Mouse (Mus musculus) embryonic facial prominence, embryonic 14.5 days (tissue): ENCODE results near the gene Esrrg. TPM values are rescaled to one million over a fixed set of nuclear protein-coding genes. Genes with fewer than 3 reads are reported as not detected.
A peak's percentile ranks its signal among the peaks of the same experiment; 100 is the strongest.

Experiments used
- ATAC-seq: fragments of 200-750 bp; cut with Nextera tagmentation; 2 replicates; pipeline ENCODE4 v1.8.0; 2017; ENCODE audit warnings: low read depth, moderate number of reproducible peaks, moderate TSS enrichment
- DNase-seq: peaks from one replicate; pipeline ENCODE4 v3.0.0-alpha.2; 2015; ENCODE audit warnings: low spot score
- H3K27ac ChIP-seq: fragments of 300-500 bp; sonication (generic); replicated peaks from 2 replicates; pipeline ENCODE4 v1.5.1; 2014; ENCODE audit warnings: low read depth, mild to moderate bottlenecking, low read length, moderate library complexity
- H3K27me3 ChIP-seq: fragments of 300-500 bp; sonication (generic); replicated peaks from 2 replicates; pipeline ENCODE4 v1.6.1; 2014; ENCODE audit warnings: low read length; ENCODE audit not compliant: control insufficient read depth, insufficient read depth
- H3K36me3 ChIP-seq: fragments of 300-500 bp; sonication (generic); 2 replicates; pipeline ENCODE4 v1.6.1; 2014; ENCODE audit warnings: low read length, mixed read lengths; ENCODE audit not compliant: control insufficient read depth, insufficient read depth
- H3K4me1 ChIP-seq: fragments of 300-500 bp; sonication (generic); 2 replicates; pipeline ENCODE4 v1.6.1; 2014; ENCODE audit warnings: antibody characterized with exemption, low read length; ENCODE audit not compliant: control insufficient read depth, insufficient read depth
- H3K4me2 ChIP-seq: fragments of 300-500 bp; sonication (generic); 2 replicates; pipeline ENCODE4 v1.6.1; 2014; ENCODE audit warnings: low read depth, mild to moderate bottlenecking, low read length, moderate library complexity, mixed read lengths
- H3K4me3 ChIP-seq: fragments of 300-500 bp; sonication (generic); 2 replicates; pipeline ENCODE4 v1.5.1; 2014; ENCODE audit warnings: low read depth, mild to moderate bottlenecking, low read length
- H3K9ac ChIP-seq: fragments of 300-500 bp; sonication (generic); 2 replicates; pipeline ENCODE4 v1.6.1; 2014; ENCODE audit warnings: low read depth, mild to moderate bottlenecking, low read length, moderate library complexity, mixed read lengths
- H3K9me3 ChIP-seq: fragments of 300-500 bp; sonication (generic); 2 replicates; pipeline ENCODE4 v1.6.1; 2016; ENCODE audit warnings: low read length; ENCODE audit not compliant: control insufficient read depth
- WGBS: fragments of 180-500 bp; shearing (Covaris S2); extraction: QIAGEN DNeasy Blood & Tissue Kit; methylation state at CpG from one replicate; pipeline ENCODE4 v1.1.7; 2014; 5-methylcytosine and 5-hydroxymethylcytosine counted together
- polyA plus RNA-seq: library from polyadenylated mRNA; unstranded; fragments of >200 nt; fragmentation: Nextera tagmentation; extraction: Ambion mirVana; gene quantifications from 2 replicates; pipeline ENCODE4 v1.2.1, GENCODE M21; 2014

Esrrg gene
- polyA plus RNA-seq, 1 experiment from 2014 or later, result 3.1 TPM

- no peaks in the 10 kb centered on the region for H3K27me3 ChIP-seq
- H3K9ac ChIP-seq, result no peak overlapping the region
- no peak overlapping the region for H3K4me3 ChIP-seq
- H3K9me3 ChIP-seq, result no peaks in the 10 kb centered on the region
- WGBS, result 24% methylated on average over 10 of the region's 10 CpGs
- H3K27ac ChIP-seq, result no peak overlapping the region
- H3K4me1 ChIP-seq, result peaks cover 13% of the 10 kb centered on the region
- peak; percentile 34 for DNase-seq
- ATAC-seq, result no peak
- no peak overlapping the region for H3K4me2 ChIP-seq
- no peaks in the 10 kb centered on the region for H3K36me3 ChIP-seq
These were observed 66.2 kb downstream of the Esrrg start for GRCm38 (mm10) chr1:187674771-187675186.

DNA sequence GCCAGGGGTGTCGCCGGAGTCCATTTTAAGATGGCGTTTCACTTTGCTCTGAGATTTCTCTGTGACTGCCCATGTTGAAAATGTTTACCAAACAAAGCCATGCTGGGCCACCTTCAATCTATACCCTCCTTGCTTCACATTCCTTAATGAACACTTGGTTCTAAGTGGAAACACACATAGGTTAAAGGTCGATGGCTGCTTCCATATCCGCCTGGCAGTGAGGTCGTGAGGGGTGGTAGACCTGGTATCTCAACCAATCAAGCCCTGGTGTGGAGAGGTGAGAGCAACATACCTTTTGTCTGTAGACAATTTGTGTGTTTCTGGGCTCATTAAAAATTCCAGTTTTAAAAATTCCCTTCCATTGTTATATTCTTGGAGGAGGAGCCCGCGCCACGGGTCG, 68.0 kb downstream of the Esrrg start:
- 0 out of 2 replicates have a peak, but pooled peaks cover 4% of the 10 kb centered on the region for H3K9me3 ChIP-seq
- no peaks in the 10 kb centered on the region for H3K27me3 ChIP-seq
- H3K36me3 ChIP-seq, result no peaks in the 10 kb centered on the region
- no peak overlapping the region for H3K4me2 ChIP-seq
- H3K9ac ChIP-seq, result no peak overlapping the region
- 49% methylated on average over 10 of the region's 10 CpGs for WGBS
- peaks cover 13% of the 10 kb centered on the region for H3K4me1 ChIP-seq
- DNase-seq, result no peak
- no peak for ATAC-seq
- H3K4me3 ChIP-seq, result no peak overlapping the region
- no peak overlapping the region for H3K27ac ChIP-seq

DNA sequence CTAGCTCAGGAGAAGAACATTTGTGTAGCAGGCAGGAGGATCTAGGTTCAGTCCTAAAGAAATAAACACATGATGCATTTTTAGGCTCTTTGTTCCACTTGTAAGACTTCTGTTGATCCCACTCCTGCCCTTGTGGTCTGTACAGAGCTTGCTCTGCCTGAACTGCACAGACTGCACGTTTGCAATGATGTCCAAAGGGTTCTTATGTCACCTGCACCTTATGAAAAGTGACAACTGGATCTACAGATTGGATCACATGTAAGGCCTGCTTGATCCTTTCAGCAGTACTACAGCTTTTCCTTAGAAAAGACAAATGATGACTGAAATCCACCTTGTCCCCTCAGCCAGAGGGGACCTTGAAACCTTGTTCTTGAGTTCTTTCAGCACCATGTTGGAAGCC, 70.7 kb downstream of the Esrrg start:
- Histone ChIP-seq H3K4me2 (no peak overlapping the region), H3K4me3 (no peak overlapping the region), H3K9me3 (0 out of 2 replicates have a peak, but pooled peaks cover 4% of the 10 kb centered on the region), H3K27ac (no peak overlapping the region), H3K4me1 (peaks cover 13% of the 10 kb centered on the region), H3K9ac (no peak overlapping the region), H3K36me3 (no peaks in the 10 kb centered on the region), H3K27me3 (no peaks in the 10 kb centered on the region)
- WGBS, result 80% methylated on average over 1 of the region's 1 CpGs
- no peak for DNase-seq
- ATAC-seq, result no peak

DNA sequence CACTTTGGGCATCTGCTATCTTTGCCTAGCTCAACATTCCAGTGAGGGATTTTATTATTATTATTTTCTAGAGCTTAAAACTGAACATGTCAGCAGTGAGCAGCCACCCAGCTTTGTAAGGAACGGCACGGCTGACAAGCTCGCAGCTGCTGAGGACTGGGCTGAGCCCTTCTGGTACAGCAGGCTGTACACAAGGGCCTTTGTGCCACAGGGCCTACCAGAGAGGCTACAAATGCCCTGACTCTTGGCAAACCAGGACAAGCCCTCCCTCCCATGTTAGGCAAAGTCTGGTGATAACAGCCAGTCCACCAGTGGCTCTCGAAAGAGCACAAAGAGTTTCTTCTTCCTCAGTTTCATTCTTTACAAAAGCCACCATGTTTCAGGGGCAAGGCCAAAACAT, 75.9 kb downstream of the Esrrg start:
- Histone ChIP-seq H3K36me3 (no peaks in the 10 kb centered on the region), H3K4me1 (no peaks in the 10 kb centered on the region), H3K9me3 (0 out of 2 replicates have a peak, but pooled peaks cover 4% of the 10 kb centered on the region), H3K27me3 (no peaks in the 10 kb centered on the region), H3K4me3 (no peak overlapping the region), H3K27ac (no peak overlapping the region), H3K4me2 (no peak overlapping the region), H3K9ac (no peak overlapping the region)
- ATAC-seq (no peak), DNase-seq (no peak)
- 73% methylated on average over 4 of the region's 4 CpGs for WGBS

DNA sequence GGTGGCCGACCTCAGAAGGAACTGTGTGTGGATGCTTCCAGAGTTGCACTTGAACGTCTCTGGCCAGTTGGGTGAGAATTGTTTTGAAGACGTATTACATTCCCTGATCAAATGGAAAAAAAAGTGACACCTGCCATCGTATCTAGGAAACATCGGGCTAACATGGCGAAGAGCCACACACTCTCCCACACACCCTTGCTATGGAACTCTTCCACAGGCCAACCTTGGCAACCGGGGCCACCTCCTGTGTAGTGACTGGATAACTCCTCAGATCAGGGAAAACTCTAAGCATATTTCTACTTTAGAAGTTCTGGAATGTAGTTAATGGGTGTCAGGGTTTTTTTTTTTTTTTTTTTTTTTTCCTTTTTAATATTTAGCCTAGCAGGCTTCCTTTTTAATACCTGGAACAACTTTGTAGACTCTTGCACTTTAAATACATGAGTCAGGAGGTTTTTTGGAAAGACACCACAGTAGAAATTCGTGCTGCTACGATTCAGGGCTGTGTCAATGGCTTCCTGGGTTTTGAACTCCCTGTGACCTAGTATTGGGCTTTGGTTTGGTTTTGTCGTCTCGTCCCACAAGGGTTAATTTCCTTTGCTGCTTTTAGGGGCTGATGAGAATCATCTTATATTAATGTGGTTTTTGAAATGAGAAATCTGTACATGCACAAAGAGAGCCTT, 83.4 kb downstream of the Esrrg start:
- H3K27me3 ChIP-seq, result no peaks in the 10 kb centered on the region
- DNase-seq (no peak), ATAC-seq (no peak)
- no peaks in the 10 kb centered on the region for H3K36me3 ChIP-seq
- H3K4me1 ChIP-seq, result no peaks in the 10 kb centered on the region; the same call in 1 of the 2 replicates
- no peak overlapping the region for H3K27ac ChIP-seq
- WGBS, result 80% methylated on average over 11 of the region's 11 CpGs
- H3K4me3 ChIP-seq, result no peak overlapping the region
- H3K9me3 ChIP-seq, result no peaks in the 10 kb centered on the region
- H3K4me2 ChIP-seq, result no peak overlapping the region
- H3K9ac ChIP-seq, result no peak overlapping the region

- Histone ChIP-seq H3K4me3 (no peak overlapping the region), H3K4me2 (no peak overlapping the region), H3K36me3 (no peaks in the 10 kb centered on the region), H3K9ac (no peak overlapping the region), H3K27ac (no peak overlapping the region), H3K27me3 (no peaks in the 10 kb centered on the region), H3K9me3 (no peaks in the 10 kb centered on the region), H3K4me1 (no peaks in the 10 kb centered on the region; the same call in 1 of the 2 replicates)
- no peak for ATAC-seq
- 36% methylated on average over 4 of the region's 4 CpGs for WGBS
- no peak for DNase-seq
These were observed 86.3 kb downstream of the Esrrg start for GRCm38 (mm10) chr1:187694865-187695264.

DNA sequence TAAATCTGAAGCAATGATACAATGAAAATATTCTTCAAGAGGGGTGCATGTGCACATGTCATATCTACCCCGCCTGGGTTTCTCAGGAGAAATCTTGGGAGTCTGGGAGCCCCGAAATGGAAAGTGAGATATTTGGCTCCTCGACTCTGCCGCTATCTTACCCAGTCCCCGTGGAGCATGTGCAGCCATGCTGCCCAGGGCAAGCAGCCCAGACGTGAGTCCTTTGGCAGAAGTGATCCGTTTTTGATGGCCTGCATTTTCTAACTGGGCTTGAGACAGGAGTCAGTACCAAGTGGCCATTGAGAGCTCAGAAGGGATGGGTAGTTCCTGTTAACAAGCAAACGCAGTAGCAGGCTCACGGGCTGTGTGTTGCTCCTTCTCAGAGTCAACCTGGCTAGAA, 89.6 kb downstream of the Esrrg start:
- 96% methylated on average over 9 of the region's 9 CpGs for WGBS
- ATAC-seq (no peak), DNase-seq (no peak)
- H3K36me3 ChIP-seq, result no peaks in the 10 kb centered on the region
- no peak overlapping the region for H3K4me2 ChIP-seq
- H3K9ac ChIP-seq, result no peak overlapping the region
- H3K27ac ChIP-seq, result no peak overlapping the region
- H3K4me1 ChIP-seq, result no peaks in the 10 kb centered on the region; the same call in 1 of the 2 replicates
- H3K9me3 ChIP-seq, result no peaks in the 10 kb centered on the region
- H3K27me3 ChIP-seq, result no peaks in the 10 kb centered on the region
- H3K4me3 ChIP-seq, result no peak overlapping the region

- no peak for DNase-seq
- Histone ChIP-seq H3K9me3 (no peaks in the 10 kb centered on the region), H3K36me3 (no peaks in the 10 kb centered on the region), H3K4me2 (no peak overlapping the region), H3K9ac (no peak overlapping the region), H3K4me1 (no peaks in the 10 kb centered on the region), H3K27ac (no peak overlapping the region), H3K4me3 (no peak overlapping the region), H3K27me3 (no peaks in the 10 kb centered on the region)
- WGBS, result 80% methylated on average over 2 of the region's 2 CpGs
- ATAC-seq, result no peak
These were observed 92.4 kb downstream of the Esrrg start for GRCm38 (mm10) chr1:187700963-187701362.

DNA sequence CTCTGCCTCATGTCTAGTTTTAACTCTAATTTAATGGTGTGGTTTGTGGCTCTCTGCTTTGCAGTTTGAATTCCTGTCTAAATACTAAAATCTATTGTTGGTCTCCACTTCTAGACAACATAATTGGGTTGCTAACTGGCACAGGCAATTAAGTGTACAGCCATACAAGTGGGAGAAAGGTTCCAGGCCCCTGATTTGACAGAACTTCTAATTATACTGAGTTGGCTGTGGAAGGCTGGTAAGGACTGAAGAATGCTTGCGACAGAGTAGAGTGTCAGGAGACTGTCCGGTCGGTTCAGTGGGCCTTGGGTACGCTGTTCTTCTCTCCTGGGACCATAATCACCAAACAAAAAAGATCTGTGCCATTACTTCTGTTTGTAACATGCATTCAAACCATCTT, 96.3 kb downstream of the Esrrg start:
- no peaks in the 10 kb centered on the region for H3K4me1 ChIP-seq
- H3K36me3 ChIP-seq, result no peaks in the 10 kb centered on the region
- DNase-seq (no peak), ATAC-seq (no peak)
- no peak overlapping the region for H3K4me3 ChIP-seq
- no peak overlapping the region for H3K9ac ChIP-seq
- no peak overlapping the region for H3K4me2 ChIP-seq
- 77% methylated on average over 4 of the region's 4 CpGs for WGBS
- no peaks in the 10 kb centered on the region for H3K27me3 ChIP-seq
- H3K9me3 ChIP-seq, result no peaks in the 10 kb centered on the region
- no peak overlapping the region for H3K27ac ChIP-seq
